Mouse (Mus musculus): ENCODE results near the gene Mrps7.

DNA sequence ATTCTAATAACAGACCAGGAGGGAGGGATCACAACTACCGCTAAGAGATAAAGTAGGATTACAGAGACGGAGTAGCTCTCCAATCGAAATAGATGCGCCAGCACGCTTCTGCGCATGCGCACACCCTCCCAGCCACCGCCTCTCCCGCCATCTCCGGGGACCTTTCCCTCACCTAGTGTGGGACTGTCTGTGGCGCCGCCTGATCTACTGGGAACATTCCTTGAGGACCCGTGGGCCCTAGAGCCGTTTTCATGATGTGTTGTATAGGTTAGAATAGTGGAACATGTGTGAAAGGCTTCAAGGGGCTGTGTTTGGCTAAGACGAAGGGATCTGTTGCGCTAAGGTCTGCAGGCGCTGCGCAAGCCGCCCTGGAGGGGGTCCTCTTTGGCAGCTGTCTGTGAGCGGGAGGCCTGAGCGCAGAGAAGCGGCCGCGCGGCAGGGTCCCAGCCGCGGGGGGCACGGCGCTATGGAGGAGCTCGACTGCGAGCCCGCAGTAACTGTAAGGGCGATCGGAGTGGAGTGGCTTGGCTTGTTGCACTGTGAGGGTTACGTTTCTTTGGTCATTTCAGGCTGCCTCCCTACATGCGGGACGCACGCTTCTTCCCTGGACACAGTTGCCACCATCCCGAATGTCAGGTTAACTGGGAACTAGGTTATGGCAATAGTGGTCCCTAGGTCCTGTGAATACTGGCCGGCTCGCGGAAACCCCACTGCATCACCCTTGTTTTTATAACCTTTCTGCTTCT, 39.5 kb upstream of the Mrps7 start, which contains the start of gene Nup85:
- TF ChIP-seq POLR2A (IDR thresholded peaks at IDR 0.05; ENCODE audit: borderline replicate concordance, extremely low read depth, insufficient read depth, insufficient read length, poor library complexity, severe bottlenecking) (peak; percentile 84), CTCF (IDR thresholded peaks at IDR 0.05; ENCODE audit: borderline replicate concordance, extremely low read depth, insufficient read depth, insufficient read length) (no peak)
